Mouse (Mus musculus): ENCODE results near the gene Srsf9.
"Not testable (repeated sequence)": the region's sequence is repeated elsewhere in the genome, so short reads cannot be mapped to it uniquely, and the experiment has no call there.

Gene Srsf9

DNA sequence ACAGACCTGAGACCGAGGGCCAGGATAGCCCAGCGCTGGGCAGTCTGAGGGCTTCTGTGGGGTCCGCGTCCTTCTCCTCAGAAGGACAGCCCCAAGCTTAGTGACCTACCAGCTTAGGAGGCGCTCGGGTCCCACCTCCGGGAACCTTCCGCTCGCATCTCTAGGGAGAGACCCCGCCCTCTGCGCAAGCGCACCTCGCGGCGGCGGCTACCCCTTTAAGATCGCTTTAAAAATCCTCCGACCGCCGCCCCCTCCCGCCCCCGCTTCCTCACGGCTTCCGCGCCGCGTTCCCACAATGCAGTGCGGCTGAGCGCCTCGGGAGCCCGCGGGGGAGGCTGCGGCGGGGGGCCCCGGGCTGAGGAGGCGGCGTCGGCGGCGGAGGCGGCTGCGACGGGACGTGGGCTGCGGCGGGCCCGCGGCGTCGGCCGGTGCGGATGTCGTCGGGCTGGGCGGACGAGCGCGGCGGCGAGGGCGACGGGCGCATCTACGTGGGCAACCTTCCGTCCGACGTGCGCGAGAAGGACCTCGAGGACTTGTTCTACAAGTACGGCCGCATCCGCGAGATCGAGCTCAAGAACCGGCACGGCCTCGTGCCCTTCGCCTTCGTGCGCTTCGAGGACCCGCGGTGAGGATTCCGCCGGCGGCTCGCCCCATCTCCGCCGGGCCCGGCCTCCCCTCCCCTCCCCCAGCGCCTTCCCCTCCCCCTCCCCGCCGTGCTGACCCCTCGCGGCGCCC lies at the start of gene Srsf9:
Srsf9 (plus strand) TSS at position 303 of the 735 bp plus-strand sequence.
- in situ Hi-C loops (cut with MseI, MboI) = no loop called here

DNA sequence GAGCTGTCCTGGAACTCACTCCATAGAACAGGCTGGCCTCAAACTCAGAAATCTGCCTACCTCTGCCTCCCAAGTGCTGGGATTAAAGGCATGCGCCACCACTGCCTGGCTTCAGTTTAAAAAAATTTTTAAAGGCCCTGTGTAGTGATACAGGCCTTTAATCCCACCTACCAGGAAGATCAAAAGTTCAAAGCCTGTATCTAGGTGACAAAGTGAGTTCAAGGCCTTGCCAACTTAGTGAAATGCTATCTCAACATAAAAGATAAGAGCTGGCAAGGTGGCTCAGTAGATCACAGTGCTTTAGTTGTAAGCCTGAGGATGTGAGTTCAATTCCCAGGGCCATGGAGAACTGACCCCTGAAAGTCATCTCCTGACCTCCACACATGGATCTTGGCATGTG lies 48.9 kb upstream of the Srsf9 start:
- in situ Hi-C loops (cut with MseI, MboI) = no loop called here

DNA sequence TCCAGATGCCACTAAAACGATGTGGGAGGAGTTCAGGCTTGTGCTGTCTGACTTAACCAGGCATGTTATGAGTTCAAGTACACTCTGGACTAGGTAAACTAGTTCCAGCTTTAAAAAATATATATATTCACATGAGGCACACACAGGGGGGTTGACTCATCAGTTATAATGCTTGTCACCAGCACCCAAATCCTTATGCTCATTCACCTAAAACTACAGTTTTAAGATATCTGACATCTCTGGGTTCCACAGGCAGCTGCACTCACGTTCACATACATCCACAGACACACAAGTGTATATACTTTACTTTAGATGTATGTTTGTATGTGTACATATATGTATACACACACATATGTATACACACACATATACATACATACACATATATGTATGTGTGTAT lies 48.2 kb upstream of the Srsf9 start:
- in situ Hi-C loops (cut with MseI, MboI) = no loop called here

DNA sequence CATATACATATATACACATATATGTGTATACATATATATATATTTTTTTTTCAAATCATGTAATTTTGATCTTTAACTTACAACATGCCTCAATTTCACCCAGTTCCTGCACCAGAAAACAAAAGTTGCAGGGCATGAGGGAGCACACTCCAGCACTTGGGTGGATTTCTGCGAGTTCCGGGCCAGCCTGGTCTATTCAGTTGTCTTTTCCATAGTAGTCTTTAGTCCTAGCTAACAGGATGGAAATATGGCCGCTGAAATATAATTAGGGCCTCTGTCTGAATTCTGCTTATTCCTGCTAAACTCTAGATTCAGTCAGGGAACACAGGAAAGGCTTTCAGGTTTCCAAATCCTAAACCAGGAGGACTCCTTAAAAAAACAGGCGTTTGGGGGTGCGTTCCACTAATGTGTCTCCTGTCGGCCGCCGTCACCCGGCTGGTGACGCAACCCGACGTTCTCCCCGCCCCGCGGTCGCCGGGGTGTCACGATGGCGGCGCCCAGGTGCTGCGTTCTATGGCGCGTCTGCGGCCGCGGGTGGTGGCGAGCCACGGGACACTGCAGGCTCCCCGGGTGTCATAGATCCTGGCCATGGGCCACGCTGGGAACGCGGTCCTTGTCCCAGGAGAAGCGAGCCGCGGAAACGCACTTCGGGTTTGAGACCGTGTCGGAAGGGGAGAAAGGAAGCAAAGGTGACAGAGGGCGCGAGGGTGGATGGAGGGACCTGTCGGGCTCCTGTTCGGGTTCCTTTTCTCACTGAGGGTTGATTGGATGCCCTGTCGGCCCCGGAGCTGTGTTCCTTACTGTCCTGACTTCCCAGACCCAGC lies 47.5 kb upstream of the Srsf9 start, which contains the start of gene Coq5:
Coq5 (plus strand) TSS at position 441 of the 824 bp plus-strand sequence.
- in situ Hi-C loops (cut with MseI, MboI) = no loop called here

DNA sequence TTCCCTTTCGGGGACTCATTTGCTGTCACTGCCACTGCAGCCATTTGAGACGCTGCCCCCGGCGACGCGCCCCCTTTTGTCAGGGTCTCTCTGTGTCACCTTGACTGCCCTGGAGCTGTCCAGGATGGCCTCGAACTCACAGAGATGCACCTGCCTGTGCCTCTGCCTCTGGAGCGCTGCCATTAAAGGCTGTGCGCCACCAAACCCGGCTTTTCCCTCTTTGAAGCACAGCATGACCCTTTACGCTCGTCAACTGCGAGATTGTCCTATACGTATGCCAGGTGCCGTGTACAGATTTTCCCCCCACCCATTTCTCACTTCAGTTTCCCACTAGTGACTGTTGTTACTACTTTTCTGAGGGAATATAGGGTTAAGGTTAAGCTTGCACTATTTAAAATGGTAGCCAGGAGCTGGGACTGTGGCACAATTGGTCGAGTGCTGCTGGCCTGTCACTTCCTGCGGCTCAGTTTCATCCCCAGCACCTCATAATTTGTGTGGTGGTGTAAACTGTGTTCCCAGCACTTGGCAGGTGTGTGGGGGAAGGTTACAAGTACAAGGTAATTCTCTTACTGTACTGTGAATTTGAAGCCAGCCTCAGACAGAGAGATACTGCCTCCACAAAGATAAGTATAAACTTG lies 46.8 kb upstream of the Srsf9 start:
- in situ Hi-C loops (cut with MseI, MboI) = no loop called here

DNA sequence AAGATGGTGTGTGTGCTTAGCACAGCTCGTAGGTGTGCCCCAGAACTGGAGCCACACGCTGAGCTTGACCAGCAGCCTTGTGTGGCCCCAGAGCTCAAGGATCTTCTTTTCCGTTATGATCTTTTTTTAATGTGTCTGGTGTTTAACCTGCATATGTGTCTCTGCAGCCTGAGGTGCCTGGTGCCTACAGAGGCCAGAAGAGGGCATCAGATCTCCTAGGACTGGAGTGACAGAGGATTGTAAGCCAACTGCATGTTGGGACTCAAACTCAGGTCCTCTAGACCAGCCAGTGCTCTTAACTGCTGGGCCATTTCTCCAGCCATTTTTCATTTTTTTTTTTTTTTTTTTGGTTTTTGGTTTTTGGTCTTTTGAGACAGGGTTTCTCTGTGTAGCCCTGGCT lies 42.2 kb upstream of the Srsf9 start:
- in situ Hi-C loops (cut with MseI, MboI) = no loop called here

DNA sequence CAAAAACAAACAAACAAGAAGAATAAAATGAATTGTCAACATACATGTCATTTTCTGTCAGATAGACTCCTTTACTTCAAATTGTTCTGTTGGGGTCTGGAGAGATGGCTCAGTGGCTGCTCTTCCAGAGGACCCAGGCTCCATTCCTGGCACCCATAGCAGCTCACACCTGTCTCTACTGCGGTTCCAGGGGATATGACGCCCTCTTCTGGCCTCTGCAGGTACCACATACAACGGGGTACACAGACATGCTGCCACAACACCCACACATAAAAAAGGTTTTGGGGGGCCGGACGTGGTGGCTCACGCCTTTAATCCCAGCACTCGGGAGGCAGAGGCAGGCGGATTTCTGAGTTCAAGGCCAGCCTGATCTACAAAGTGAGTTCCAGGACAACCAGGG lies 32.8 kb upstream of the Srsf9 start:
- in situ Hi-C loops (cut with MseI, MboI) = no loop called here

DNA sequence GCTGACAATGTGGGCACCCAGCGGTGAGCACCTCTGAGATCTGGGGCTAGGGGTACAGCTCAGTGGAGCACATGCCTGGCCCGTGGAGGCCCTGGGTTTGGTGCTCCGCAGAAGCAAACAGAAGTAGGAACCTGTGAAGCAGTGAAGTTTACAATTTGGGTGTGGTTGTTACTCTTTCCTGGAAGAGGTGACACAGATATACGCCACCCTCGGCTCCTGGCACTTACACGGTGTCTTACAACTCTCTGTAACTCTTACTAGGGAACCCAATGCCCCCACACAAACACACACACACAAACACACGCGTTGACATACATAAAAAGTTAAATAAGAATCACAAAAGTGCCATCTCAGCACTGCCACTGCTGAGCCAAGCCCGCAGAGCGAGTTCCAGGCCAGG lies 30.6 kb upstream of the Srsf9 start:
- in situ Hi-C loops (cut with MseI, MboI) = no loop called here

DNA sequence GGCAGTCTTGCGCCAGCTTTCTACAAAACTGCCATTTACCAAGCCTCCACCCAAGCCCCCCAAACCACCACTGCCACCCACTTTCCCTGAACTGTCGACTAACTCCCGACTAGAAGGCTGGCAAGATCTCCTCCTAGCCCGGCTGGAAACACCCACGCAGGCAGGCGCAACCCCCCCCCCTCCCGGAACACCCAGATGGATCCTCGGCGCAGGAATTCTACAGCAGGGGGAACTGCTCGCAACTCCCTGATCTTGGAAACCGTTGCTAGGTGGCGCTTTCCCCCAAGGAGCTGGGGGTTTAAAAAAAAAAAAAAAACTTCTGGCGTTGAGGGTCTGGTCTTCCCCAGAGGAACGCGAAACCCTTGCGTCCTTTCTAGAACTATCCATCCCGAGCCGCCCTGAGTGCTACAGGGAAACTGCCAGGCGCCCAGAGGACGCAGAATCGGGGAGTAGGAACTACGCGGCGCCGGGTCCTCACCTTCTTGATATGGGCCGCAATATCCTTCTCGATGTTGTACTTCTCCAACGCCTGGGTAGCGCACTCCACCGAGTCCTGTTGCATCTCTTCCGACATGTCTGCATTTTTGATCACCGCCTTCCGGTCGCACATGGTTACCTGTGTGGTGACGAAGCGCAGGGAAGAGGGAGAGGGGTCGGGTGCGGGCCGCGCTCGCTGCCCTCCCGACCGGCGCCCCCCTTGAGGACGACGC lies 26.8 kb upstream of the Srsf9 start:
- in situ Hi-C loops (cut with MseI, MboI) = no loop called here

DNA sequence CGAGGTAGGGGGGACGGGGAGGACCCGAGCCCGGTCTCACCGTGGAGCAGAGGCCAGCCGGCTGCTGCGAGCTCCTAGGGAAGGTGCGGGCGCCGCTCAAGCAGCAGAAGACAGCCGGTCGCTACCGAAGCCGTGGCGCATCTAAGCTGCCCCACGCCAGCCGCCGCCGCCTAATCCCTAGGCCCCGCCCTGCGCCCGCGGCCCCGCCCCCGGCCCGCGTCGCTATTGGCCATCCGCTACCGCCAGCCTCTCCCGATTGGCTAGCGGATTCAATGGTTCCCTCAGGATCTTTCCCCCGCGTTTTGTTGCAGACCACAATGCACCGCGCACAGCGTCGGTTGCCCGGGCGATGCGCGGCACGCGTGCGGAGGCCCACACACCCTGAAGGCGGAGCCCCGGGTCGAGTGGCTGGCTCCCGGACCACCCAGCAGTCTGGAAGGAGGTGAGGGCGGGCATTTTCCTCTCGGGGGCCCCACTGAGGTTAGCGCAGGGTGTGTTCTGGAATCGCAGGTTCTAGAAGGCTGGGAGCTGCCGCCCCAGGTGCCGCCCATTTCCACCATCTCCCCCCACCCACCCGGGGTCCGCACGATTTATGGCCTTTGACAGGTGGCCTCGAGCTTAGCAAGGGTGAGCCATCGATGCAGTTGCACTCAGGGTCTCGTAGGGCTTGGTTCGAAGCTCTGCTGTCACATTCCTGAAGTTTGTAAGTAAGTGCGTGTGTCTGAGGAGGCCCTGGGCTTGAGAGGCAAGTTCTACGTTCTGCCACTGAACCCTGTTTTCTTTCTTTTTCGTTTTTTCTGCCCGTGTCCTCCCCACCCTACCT lies 26.0 kb upstream of the Srsf9 start, which contains the start of gene Dynll1:
Dynll1 (minus strand) TSS at position 208 of the 823 bp plus-strand sequence.
- in situ Hi-C loops (cut with MseI, MboI) = no loop called here

DNA sequence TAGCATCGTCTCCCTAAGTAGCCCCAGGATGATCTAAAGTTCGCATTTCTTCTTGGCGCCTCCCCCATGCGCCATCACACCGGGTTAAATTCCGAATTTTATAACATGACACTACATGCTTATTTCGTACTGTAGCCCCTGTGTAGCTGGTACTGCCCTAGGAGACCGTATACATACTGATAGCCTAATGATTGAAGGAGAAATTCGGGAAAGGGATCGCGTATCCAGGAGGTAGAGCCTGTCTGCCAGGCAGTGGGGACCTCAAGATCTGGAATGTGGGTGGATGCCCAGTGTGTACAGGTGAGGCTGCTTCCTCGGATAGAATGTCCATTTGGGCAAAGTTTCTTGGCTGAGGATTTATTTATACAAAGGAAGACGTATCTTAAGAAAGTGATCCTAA lies 25.4 kb upstream of the Srsf9 start:
- in situ Hi-C loops (cut with MseI, MboI) = no loop called here

DNA sequence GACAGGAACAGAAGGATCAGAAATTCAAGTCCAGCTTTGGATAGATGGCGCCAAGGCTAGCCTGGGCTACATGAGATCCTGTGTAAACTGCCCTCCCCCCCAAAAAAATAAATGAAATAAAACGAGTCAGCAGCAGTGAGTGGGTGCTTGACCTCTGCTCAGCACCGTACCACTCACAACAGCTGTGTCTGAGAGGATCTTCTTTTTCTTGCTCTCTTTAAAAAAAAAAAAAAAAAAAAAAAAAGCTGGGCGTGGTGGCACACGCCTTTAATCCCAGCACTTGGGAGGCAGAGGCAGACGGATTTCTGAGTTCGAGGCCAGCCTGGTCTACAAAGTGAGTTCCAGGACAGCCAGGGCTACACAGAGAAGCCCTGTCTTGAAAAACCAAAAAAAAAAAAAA lies 24.8 kb upstream of the Srsf9 start:
- in situ Hi-C loops (cut with MseI, MboI) = not testable (repeated sequence)

DNA sequence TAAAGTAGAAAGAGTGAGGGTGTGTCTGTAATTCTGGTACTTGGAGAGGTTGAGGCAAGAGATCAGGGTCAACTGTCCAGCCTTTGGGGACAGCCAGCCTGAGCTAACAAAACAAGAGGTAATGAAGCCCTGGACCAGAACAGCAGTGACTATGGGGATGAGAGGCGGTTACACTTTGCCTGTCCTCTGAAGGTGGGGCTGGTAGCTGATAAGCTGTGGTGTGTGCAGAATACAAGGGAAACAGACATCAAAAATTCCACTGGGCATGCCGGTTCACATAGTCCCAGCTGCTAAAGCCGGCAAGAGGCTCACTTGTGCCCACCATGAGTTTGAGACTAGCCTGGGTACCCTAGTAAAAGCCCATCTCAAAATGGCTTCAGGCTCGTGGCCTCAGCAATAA lies 14.6 kb upstream of the Srsf9 start:
- in situ Hi-C loops (cut with MseI, MboI) = no loop called here

DNA sequence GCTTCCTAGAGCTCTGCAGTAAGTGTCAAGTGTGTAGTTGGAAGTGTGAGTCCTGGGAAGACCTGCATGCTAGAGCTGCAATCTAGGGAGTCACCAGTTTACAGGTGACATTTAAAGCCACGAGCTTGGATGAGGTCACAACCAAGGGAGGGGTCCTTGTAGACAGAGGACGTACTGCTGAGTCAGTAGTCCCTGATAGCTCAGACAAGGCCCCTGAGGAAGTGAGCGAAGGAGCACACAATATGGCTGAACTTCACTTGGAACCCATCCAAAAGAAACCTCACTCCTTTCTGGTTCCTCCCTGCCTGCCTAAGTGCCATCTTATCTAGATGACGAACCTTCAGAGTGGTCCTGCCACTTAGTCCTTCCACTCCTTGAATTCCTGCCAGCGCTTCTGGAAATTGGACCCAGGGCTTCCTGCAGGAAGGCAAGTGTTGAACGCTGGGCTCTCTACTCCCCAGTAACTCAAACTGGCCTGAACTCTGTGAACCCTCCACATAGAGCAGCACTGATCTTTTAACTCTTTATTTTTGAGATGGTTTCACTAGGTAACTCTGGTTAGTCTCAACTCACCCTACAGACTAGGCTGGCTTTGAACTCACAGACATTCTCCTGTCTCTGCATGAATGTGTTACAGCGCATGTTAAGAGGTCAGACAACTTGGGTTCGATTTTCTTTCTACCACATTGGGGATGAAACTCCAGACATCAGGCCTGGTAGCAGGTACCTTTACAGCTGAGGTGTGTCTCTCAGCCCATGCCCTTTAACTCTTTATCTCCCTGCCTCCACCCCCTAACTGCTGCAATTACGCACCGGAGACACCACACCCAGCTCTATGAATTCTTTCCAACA lies 13.9 kb upstream of the Srsf9 start:
- in situ Hi-C loops (cut with MseI, MboI) = no loop called here

DNA sequence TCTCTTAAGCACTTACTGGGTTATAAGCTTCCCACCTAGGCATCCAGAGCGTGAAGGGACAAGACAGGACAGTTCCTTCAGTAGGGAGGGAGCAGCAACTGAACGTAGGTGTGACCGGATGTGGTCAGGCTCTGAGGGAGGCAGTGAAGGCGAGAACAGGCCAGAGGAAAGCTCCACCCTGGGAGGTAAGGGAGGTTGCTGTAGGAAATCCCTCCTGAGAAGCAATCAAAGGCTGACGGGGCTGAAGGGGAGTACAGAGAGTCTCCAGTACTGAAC lies 13.4 kb upstream of the Srsf9 start:
- in situ Hi-C loops (cut with MseI, MboI) = no loop called here

DNA sequence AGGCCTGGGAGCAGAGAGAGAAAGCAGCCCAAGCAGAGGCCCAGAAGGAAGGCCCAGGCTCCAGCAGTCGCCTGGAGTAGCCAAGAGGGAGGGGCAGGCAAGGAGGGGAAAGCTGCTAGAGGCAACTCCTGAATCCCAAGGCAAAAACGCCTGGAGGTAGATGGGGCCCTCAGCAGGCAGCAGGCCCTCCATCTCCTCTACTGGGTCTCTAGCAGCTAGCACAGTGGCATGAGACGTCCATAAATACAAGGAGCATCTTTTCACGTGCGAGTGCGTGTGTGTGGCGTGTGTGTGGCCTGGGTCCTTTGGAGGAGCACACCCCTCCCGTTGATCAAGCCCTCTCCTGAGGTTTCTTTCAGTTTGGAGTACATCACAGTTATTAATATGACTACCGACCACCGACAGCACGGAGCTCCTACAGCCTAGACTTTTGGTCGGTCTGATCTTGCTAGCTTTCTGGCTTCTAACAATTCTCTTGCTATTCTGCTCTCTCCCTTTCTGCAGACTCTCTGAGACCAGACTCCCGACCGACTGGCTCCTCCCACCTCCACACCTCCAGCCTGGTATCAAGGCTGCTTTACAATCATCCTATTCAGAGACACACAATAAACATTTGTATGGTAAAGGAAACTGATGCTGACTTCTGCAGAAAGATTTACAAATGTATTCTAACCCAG lies 9.9 kb upstream of the Srsf9 start:
- in situ Hi-C loops (cut with MseI, MboI) = no loop called here

DNA sequence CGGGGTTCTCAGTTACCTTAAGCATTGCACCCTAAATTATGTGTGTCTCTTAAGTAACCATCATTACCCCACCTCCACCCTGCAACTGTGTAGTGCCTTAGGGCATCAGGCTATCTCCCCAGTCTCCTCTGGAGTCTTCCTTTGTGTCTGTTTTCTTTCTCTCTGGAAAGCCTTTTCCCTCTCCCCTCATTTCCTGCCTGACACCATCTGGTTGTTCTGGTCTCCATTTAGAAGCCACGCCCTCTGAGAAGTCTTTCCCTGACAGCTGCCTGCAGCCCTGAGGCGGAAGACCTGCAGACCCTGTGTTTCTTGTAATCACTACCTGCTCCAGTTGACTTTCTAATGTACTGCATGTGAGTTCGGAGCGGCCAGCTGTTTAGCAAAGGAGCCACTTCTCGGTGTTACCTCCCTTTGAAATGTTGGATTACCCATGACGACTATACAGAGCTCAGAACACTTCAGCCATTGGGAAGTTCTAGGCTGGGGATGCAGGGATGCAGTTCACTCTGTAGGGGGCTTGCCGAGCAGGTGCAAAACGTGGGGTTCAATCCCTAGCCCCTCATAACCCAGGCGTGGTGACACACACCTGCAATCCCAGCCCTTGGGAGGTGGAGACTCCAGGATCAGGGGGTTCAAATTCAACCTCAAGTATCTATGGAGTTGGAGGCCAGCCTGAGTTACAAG lies 9.2 kb upstream of the Srsf9 start:
- in situ Hi-C loops (cut with MseI, MboI) = no loop called here

DNA sequence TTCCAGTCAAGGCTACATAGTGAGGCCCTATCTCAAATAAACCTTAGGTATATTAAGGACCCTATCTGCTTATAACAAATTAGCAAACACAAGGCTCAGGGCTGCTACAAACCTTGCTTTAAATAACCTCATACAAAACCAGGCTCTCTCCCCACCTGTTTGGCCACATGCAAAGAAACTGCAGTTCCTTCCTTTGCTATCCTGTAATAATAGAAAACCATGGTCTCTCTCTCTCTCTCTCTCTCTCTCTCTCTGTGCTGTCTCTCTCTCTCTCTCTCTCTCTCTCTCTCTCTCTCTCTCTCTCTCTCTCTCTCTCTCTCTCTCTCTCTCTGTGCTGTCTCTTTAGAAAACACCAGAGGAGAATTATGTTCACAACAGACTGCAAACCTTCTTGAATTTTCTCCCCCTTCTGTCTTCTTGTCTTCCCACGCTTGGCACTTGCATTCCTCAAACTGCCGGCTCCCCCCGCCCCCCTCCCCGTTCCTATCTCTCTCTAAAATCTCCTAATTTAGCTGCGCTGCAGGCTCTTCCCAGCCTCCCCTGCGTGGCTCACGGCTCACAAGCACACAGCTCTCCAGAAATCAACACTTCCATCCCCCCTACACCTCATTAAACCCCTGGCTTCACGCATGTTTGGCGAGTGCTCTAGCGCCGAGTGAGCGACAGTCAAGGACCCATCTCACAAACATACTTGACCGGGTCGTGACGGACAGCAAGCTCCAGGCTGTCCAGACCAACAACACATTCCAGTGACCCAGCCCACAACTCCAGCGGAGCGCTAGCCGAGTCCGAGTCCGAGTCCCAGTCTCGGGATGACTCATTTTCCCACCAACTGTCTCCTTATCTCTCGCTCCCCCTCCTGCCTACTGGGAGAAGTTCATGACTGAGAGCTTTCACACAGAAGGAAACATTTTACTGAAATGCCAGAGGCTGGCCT lies 7.7 kb upstream of the Srsf9 start:
- in situ Hi-C loops (cut with MseI, MboI) = no loop called here

All from mouse trophoblast stem cell (cell line).